Mouse (Mus musculus) heart, postnatal 0 days (tissue): ENCODE results near the gene Gm49601.

Experiments used
- CTCF ChIP-seq: IDR thresholded peaks from 2 replicates; pipeline ENCODE4 v1.5.1; 2016; ENCODE audit warnings: antibody characterized with exemption, control low read depth, low read depth
- EP300 ChIP-seq: IDR thresholded peaks from 2 replicates; pipeline ENCODE4 v1.6.1; 2016; ENCODE audit warnings: antibody characterized with exemption, low read depth

DNA sequence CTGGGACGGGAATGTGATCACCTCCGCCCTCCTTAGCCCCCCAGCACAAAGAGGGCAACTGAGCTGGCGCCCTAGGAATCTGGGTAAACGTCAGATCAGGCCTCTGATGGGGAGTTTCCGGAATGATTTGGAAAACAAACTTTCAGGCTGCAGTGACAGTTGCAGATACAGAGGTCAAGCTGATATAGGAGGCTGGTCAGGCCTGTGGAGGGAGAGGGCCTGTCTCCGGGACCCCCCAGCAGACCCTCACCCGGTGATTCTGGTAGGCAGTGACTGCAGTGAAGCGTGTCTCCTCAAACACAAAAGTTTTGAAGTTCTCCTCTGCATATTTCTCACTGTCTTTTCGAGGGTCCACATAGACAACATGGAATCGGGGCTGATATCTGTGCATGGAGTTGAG, 43.1 kb downstream of the Gm49601 start:
- TF ChIP-seq CTCF (no peak), EP300 (no peak)
